Mouse (Mus musculus) midbrain, postnatal 0 days (tissue): ENCODE results near the gene Pak1ip1. TPM values are rescaled to one million over a fixed set of nuclear protein-coding genes. Genes with fewer than 3 reads are reported as not detected.

Experiments used
- ATAC-seq: fragments of 200-750 bp; cut with Nextera tagmentation; 2 replicates; pipeline ENCODE4 v1.8.0; 2017; ENCODE audit warnings: moderate number of reproducible peaks, mild to moderate bottlenecking, moderate TSS enrichment, moderate library complexity; ENCODE audit not compliant: low FRiP score
- DNase-seq: peaks from one replicate; pipeline ENCODE4 v3.0.0-alpha.2; 2015; ENCODE audit warnings: low spot score
- H3K27ac ChIP-seq: fragments of 300-500 bp; sonication (generic); 2 replicates; pipeline ENCODE4 v1.5.1; 2014; ENCODE audit warnings: low read depth, mild to moderate bottlenecking, low read length, mixed read lengths
- H3K27me3 ChIP-seq: fragments of 300-500 bp; sonication (generic); 2 replicates; pipeline ENCODE4 v1.6.1; 2014; ENCODE audit warnings: low read length, control low read depth, mixed read lengths; ENCODE audit not compliant: insufficient read depth
- H3K36me3 ChIP-seq: fragments of 300-500 bp; sonication (generic); 2 replicates; pipeline ENCODE4 v1.6.1; 2014; ENCODE audit warnings: low read length, control low read depth, mixed read lengths; ENCODE audit not compliant: insufficient read depth
- H3K4me1 ChIP-seq: fragments of 300-500 bp; sonication (generic); 2 replicates; pipeline ENCODE4 v1.6.1; 2014; ENCODE audit warnings: mild to moderate bottlenecking, control low read depth, antibody characterized with exemption, low read length, mixed read lengths; ENCODE audit not compliant: insufficient read depth
- H3K4me2 ChIP-seq: fragments of 300-500 bp; sonication (generic); 2 replicates; pipeline ENCODE4 v1.6.1; 2014; ENCODE audit warnings: low read depth, mild to moderate bottlenecking, low read length, mixed read lengths; ENCODE audit not compliant: poor library complexity, severe bottlenecking
- H3K4me3 ChIP-seq: fragments of 300-500 bp; sonication (generic); 2 replicates; pipeline ENCODE4 v1.5.1; 2014; ENCODE audit warnings: low read depth, mild to moderate bottlenecking, low read length, moderate library complexity
- H3K9ac ChIP-seq: fragments of 300-500 bp; sonication (generic); replicated peaks from 2 replicates; pipeline ENCODE4 v1.6.1; 2014; ENCODE audit warnings: mild to moderate bottlenecking, low read length, moderate library complexity, mixed read lengths; ENCODE audit not compliant: poor library complexity, severe bottlenecking
- H3K9me3 ChIP-seq: fragments of 300-500 bp; sonication (generic); 2 replicates; pipeline ENCODE4 v1.6.1; 2016; ENCODE audit warnings: low read length, control low read depth
- CTCF ChIP-seq: IDR thresholded peaks from 2 replicates; pipeline ENCODE4 v1.5.1; 2016; ENCODE audit warnings: antibody characterized with exemption, mild to moderate bottlenecking
- WGBS: fragments of 180-500 bp; shearing (Covaris S2); extraction: QIAGEN DNeasy Blood & Tissue Kit; methylation state at CpG from one replicate; pipeline ENCODE4 v1.1.7; 2014; 5-methylcytosine and 5-hydroxymethylcytosine counted together
- polyA plus RNA-seq: library from polyadenylated mRNA; unstranded; fragments of >200 nt; fragmentation: Nextera tagmentation; extraction: Ambion mirVana; gene quantifications from 2 replicates; pipeline ENCODE4 v1.2.1, GENCODE M21; 2015
- total RNA-seq: library from RNA; depleted of rRNA; stranded (reverse); fragments of >200 nt; gene quantifications from 2 replicates; pipeline ENCODE4 v1.2.3, GENCODE M21; 2014; rRNA removed

Pak1ip1 gene
- total and polyA plus RNA-seq, 2 experiments from 2014 or later, result 32.9 to 42.6 TPM

GRCm38 (mm10) chr13:41047280-41047679 is 46.5 kb downstream of the Pak1ip1 start:
- no peak for DNase-seq

GRCm38 (mm10) chr13:41051965-41052364 is 51.1 kb downstream of the Pak1ip1 start:
- TF ChIP-seq CTCF, result no peak
- Histone ChIP-seq H3K4me2 (no peak overlapping the region), H3K27ac (no peak overlapping the region), H3K4me1 (no peaks in the 10 kb centered on the region), H3K9ac (no peak overlapping the region), H3K9me3 (no peaks in the 10 kb centered on the region), H3K4me3 (no peak overlapping the region), H3K27me3 (no peaks in the 10 kb centered on the region), H3K36me3 (no peaks in the 10 kb centered on the region)
- 26% methylated on average over 5 of the region's 5 CpGs for WGBS
- DNase-seq (no peak), ATAC-seq (no peak)

More at GRCm38 (mm10) chr13:41047280-41047679, 46.5 kb downstream of the Pak1ip1 start:
- ATAC-seq, result no peak
- Histone ChIP-seq H3K27ac (no peak overlapping the region), H3K9me3 (no peaks in the 10 kb centered on the region), H3K4me1 (no peaks in the 10 kb centered on the region), H3K9ac (no peak overlapping the region), H3K36me3 (no peaks in the 10 kb centered on the region), H3K4me2 (no peak overlapping the region), H3K27me3 (no peaks in the 10 kb centered on the region), H3K4me3 (no peak overlapping the region)
- 87% methylated on average over 6 of the region's 6 CpGs for WGBS
- peak; percentile 37; the same call in 1 of the 2 replicates for TF ChIP-seq CTCF

Other genes starting within 250 kb of the Pak1ip1 start
- 6.4 and 10.2 TPM in 2 replicates for gene Gcnt2, start 141.3 kb upstream of the Pak1ip1 start, total RNA-seq
- gene Gcnt2, start 141.3 kb upstream of the Pak1ip1 start, polyA plus RNA-seq, result 2.4 and 2.9 TPM in 2 replicates
- gene Tmem14c, start 15.3 kb downstream of the Pak1ip1 start, total RNA-seq, result 34.3 and 54.6 TPM in 2 replicates
- gene Tmem14c, start 15.3 kb downstream of the Pak1ip1 start, polyA plus RNA-seq, result 112 and 124 TPM in 2 replicates
- gene Mak, start 78.7 kb downstream of the Pak1ip1 start, total RNA-seq, result 1.1 and 2.3 TPM in 2 replicates
- 2.1 and 2.2 TPM in 2 replicates for gene Mak, start 78.7 kb downstream of the Pak1ip1 start, polyA plus RNA-seq
- not detected in 2 replicates for gene Gcm2, start 110.0 kb downstream of the Pak1ip1 start, total RNA-seq
- not detected in 2 replicates for gene Gcm2, start 110.0 kb downstream of the Pak1ip1 start, polyA plus RNA-seq
- gene Sycp2l, start 113.3 kb downstream of the Pak1ip1 start, total RNA-seq, result 0.16 TPM in 1 of 2 replicates, not detected in the other
- not detected in 2 replicates for gene Sycp2l, start 113.3 kb downstream of the Pak1ip1 start, polyA plus RNA-seq
- 34.1 and 35.6 TPM in 2 replicates for gene Elovl2, start 219.4 kb downstream of the Pak1ip1 start, total RNA-seq
- 30.9 and 31.5 TPM in 2 replicates for gene Elovl2, start 219.4 kb downstream of the Pak1ip1 start, polyA plus RNA-seq
- 46.5 and 59.2 TPM in 2 replicates for gene Smim13, start 248.8 kb downstream of the Pak1ip1 start, total RNA-seq
- 24.8 and 27.8 TPM in 2 replicates for gene Smim13, start 248.8 kb downstream of the Pak1ip1 start, polyA plus RNA-seq